Mouse (Mus musculus): ENCODE data around the gene Tada1. TPM values are rescaled to one million over a fixed set of nuclear protein-coding genes. Genes with fewer than 3 reads are reported as not detected.

Tada1 gene
- polyA plus RNA-seq, 1 experiment from 2014 or later: 53.6 TPM

GRCm38 (mm10) chr1:166360157-166360855, 18.6 kb upstream of the Tada1 start:
- 23% methylated on average over 14 of the region's 14 CpGs for WGBS
- no peak overlapping the region for H3K27ac ChIP-seq (replicated peaks)
- H3K9ac ChIP-seq: no peak overlapping the region
- H3K4me1 ChIP-seq: no peaks in the 10 kb centered on the region
- peak; percentile 63; the same call in 1 of the 2 replicates for ATAC-seq (ENCODE audit: insufficient number of reproducible peaks, low FRiP score, low TSS enrichment, low read depth)
- H3K4me3 ChIP-seq (replicated peaks): no peak overlapping the region
- H3K9me3 ChIP-seq (replicated peaks): no peaks in the 10 kb centered on the region
- no peaks in the 10 kb centered on the region for H3K36me3 ChIP-seq
- H3K4me2 ChIP-seq (replicated peaks): no peak overlapping the region
- no peaks in the 10 kb centered on the region for H3K27me3 ChIP-seq

DNA sequence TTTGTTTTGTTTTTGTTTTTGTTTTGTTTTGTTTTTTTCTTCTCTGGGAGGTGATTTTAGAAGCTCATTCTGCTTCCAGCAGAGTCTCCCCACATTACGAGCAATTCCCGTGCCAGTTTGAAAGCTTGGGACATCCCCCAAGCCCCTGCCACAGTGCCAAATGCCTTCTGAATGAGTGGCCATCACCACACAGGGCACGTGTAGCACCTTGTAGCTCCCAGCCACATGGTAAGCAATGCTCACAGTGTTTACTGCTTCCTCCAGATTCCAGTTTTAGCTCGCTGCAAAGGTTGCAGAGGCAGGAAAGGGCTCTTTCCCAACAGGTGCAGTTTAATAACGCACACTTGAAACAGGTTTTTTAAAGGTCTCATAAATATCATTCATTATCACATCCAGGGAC, 18.0 kb upstream of the Tada1 start:
- no peaks in the 10 kb centered on the region for H3K27me3 ChIP-seq
- WGBS: 70% methylated on average over 5 of the region's 5 CpGs
- no peak overlapping the region for H3K27ac ChIP-seq (replicated peaks)
- no peak overlapping the region for H3K4me2 ChIP-seq (replicated peaks)
- H3K9me3 ChIP-seq (replicated peaks): no peaks in the 10 kb centered on the region
- no peaks in the 10 kb centered on the region for H3K4me1 ChIP-seq
- H3K36me3 ChIP-seq: no peaks in the 10 kb centered on the region
- H3K4me3 ChIP-seq (replicated peaks): no peak overlapping the region
- no peak for ATAC-seq (ENCODE audit: insufficient number of reproducible peaks, low FRiP score, low TSS enrichment, low read depth)
- no peak overlapping the region for H3K9ac ChIP-seq

- Histone ChIP-seq H3K27ac (replicated peaks) (no peak overlapping the region), H3K27me3 (no peaks in the 10 kb centered on the region), H3K9me3 (replicated peaks) (no peaks in the 10 kb centered on the region), H3K4me1 (no peaks in the 10 kb centered on the region), H3K36me3 (no peaks in the 10 kb centered on the region), H3K4me2 (replicated peaks) (no peak overlapping the region), H3K9ac (no peak overlapping the region), H3K4me3 (replicated peaks) (no peak overlapping the region)
- no peak for ATAC-seq (ENCODE audit: insufficient number of reproducible peaks, low FRiP score, low TSS enrichment, low read depth)
- 63% methylated on average over 3 of the region's 3 CpGs for WGBS
Observed at GRCm38 (mm10) chr1:166361842-166362241, 17.1 kb upstream of the Tada1 start.

- no peak overlapping the region for H3K9ac ChIP-seq
- 52% methylated on average over 3 of the region's 3 CpGs for WGBS
- no peak overlapping the region for H3K4me2 ChIP-seq (replicated peaks)
- no peak overlapping the region for H3K4me3 ChIP-seq (replicated peaks)
- H3K4me1 ChIP-seq: no peaks in the 10 kb centered on the region
- no peaks in the 10 kb centered on the region for H3K9me3 ChIP-seq (replicated peaks)
- no peaks in the 10 kb centered on the region for H3K36me3 ChIP-seq
- H3K27ac ChIP-seq (replicated peaks): no peak overlapping the region
- no peak for ATAC-seq (ENCODE audit: insufficient number of reproducible peaks, low FRiP score, low TSS enrichment, low read depth)
- H3K27me3 ChIP-seq: no peaks in the 10 kb centered on the region
Observed at GRCm38 (mm10) chr1:166362659-166363058, 16.2 kb upstream of the Tada1 start.

- H3K27ac ChIP-seq (replicated peaks): no peak overlapping the region
- no peak overlapping the region for H3K4me2 ChIP-seq (replicated peaks)
- no peaks in the 10 kb centered on the region for H3K36me3 ChIP-seq
- no peak overlapping the region for H3K9ac ChIP-seq
- H3K4me3 ChIP-seq (replicated peaks): no peak overlapping the region
- no peak for ATAC-seq (ENCODE audit: insufficient number of reproducible peaks, low FRiP score, low TSS enrichment, low read depth)
- H3K9me3 ChIP-seq (replicated peaks): no peaks in the 10 kb centered on the region
- H3K27me3 ChIP-seq: no peaks in the 10 kb centered on the region
- H3K4me1 ChIP-seq: no peaks in the 10 kb centered on the region
Observed at GRCm38 (mm10) chr1:166363122-166363521, 15.8 kb upstream of the Tada1 start.

DNA sequence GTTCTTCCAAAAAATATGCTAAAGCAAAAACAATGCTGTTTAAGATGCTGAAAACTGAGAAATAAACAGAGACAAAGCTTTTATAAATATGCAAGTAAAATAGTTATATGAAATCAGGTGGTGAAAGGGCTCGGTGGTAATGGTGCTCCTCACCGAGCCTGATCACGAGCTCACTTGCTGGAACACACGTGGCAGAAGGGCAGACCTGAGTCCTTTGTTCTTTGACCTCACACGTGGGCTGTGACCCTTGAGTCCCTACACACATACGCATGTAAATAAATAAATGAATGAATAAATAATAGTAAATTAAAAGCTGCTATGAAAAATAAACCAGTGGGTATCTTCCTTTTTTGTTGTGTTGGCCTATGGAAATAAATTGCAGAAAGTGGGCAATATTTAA, 1.7 kb upstream of the Tada1 start:
- Histone ChIP-seq H3K27me3 (no peaks in the 10 kb centered on the region), H3K4me1 (peaks cover 18% of the 10 kb centered on the region), H3K9ac (no peak overlapping the region), H3K9me3 (replicated peaks) (no peaks in the 10 kb centered on the region), H3K36me3 (no peaks in the 10 kb centered on the region), H3K4me2 (replicated peaks) (no peak overlapping the region), H3K27ac (replicated peaks) (no peak overlapping the region), H3K4me3 (replicated peaks) (no peak overlapping the region)
- no peak for ATAC-seq (ENCODE audit: insufficient number of reproducible peaks, low FRiP score, low TSS enrichment, low read depth)
- WGBS: 77% methylated on average over 6 of the region's 6 CpGs

DNA sequence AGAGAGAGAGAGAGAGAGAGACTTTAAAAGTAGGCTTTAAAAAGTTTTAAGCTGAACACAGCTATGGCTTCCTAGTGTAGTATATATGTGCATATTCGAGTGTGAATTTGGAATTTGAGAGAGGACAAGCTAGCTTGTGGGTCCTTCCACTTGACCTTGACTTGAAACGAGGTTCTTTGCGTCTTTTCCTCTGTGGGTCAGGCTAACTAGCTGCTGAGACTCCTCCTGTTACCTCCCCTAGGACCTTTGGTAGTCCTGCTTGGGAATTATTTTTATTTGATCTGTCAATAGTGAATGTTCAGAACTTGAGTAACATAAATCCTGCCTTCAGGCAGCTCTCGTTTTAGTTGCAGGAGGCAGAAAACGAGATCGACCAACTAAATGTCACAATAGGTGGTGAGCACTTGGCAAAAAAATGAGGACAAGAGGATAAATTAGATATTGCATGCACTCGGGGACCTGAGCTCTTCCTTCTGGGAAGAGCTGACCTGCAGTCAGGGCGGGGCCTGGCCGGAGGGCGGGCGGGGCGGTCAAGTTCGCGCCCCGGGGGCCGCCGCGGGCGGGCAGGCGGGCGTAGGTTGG, 375 bp upstream of the Tada1 start:
- H3K36me3 ChIP-seq: peaks cover 6% of the 10 kb centered on the region
- peaks cover 18% of the 10 kb centered on the region for H3K4me1 ChIP-seq
- peak overlapping the region; percentile 72 for H3K4me2 ChIP-seq (replicated peaks)
- H3K27ac ChIP-seq (replicated peaks): peak overlapping the region; percentile 85
- H3K9ac ChIP-seq: peak overlapping the region; percentile 65
- peak overlapping the region; percentile 64 for H3K4me3 ChIP-seq (replicated peaks)
- no peaks in the 10 kb centered on the region for H3K27me3 ChIP-seq
- WGBS: 5% methylated on average over 21 of the region's 21 CpGs
- ATAC-seq (ENCODE audit: insufficient number of reproducible peaks, low FRiP score, low TSS enrichment, low read depth): no peak
- no peaks in the 10 kb centered on the region for H3K9me3 ChIP-seq (replicated peaks)

DNA sequence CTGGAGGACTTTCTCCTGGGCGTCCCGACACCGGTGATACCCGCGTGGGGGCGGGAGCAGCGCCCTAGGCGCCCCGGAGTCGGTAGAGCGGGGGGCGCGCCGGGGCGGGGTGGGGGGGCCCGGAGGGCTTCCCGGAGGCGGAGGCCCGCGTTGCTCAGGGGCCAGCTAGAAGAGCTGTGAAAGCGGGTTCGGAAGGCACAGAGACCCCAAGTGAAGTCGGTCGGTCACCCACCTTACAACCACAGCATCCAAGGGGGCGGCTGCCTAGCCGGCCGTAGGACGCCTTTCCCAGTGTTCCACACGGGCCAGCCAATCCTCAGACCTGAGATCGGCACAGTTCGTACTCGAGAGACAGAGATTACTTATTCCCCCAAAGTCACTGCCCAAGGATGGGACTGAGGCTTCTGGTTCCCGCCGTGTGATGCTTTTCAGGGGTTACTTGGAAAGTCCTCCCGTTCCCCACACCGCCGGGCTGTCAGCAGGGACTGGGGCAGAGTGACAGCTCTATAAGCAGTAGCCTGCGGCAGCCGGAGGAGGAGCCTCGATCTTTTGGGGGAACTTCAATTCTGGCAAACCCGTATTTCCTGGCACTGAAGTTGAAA, 834 bp downstream of the Tada1 start:
- peak overlapping the region; percentile 79 for H3K9ac ChIP-seq
- ATAC-seq (ENCODE audit: insufficient number of reproducible peaks, low FRiP score, low TSS enrichment, low read depth): peak; percentile 6; the same call in 1 of the 2 replicates
- peaks cover 16% of the 10 kb centered on the region for H3K36me3 ChIP-seq
- H3K4me2 ChIP-seq (replicated peaks): peak overlapping the region; percentile 72
- no peaks in the 10 kb centered on the region for H3K27me3 ChIP-seq
- WGBS: under 1% methylated on average over 39 of the region's 41 CpGs
- peak overlapping the region; percentile 88 for H3K27ac ChIP-seq (replicated peaks)
- peaks cover 18% of the 10 kb centered on the region for H3K4me1 ChIP-seq
- peak overlapping the region; percentile 64 for H3K4me3 ChIP-seq (replicated peaks)
- no peaks in the 10 kb centered on the region for H3K9me3 ChIP-seq (replicated peaks)

GRCm38 (mm10) chr1:166381336-166381735, 2.4 kb downstream of the Tada1 start:
- Histone ChIP-seq H3K9ac (no peak overlapping the region), H3K4me1 (peaks cover 18% of the 10 kb centered on the region), H3K36me3 (peaks cover 31% of the 10 kb centered on the region), H3K27ac (replicated peaks) (no peak overlapping the region), H3K9me3 (replicated peaks) (no peaks in the 10 kb centered on the region), H3K27me3 (no peaks in the 10 kb centered on the region), H3K4me2 (replicated peaks) (peak overlapping the region; percentile 72; the same call in 1 of the 2 replicates), H3K4me3 (replicated peaks) (no peak overlapping the region)
- WGBS: 83% methylated on average over 10 of the region's 10 CpGs
- no peak for ATAC-seq (ENCODE audit: insufficient number of reproducible peaks, low FRiP score, low TSS enrichment, low read depth)

DNA sequence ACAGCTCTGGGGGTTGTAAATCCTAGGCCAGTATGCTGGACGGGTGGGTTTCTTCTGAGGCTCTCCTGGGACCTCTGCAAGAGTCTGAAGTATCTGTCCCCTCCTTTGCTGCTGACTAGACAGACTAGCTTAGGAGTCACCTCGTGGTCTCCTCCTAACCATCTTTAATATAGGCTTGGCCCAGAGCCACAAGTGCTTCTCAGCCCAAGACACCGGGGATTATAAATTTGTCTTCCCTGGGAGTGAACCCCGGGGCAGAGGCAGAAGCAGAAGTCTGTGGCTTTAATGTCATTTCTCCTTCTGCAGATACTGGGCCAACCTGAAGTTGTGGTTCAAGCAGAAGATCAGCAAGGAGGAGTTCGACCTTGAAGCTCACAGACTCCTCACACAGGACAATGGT, 2.9 kb downstream of the Tada1 start:
- no peak overlapping the region for H3K9ac ChIP-seq
- H3K9me3 ChIP-seq (replicated peaks): no peaks in the 10 kb centered on the region
- 56% methylated on average over 5 of the region's 5 CpGs for WGBS
- peaks cover 35% of the 10 kb centered on the region for H3K36me3 ChIP-seq
- H3K4me3 ChIP-seq (replicated peaks): no peak overlapping the region
- no peak overlapping the region for H3K27ac ChIP-seq (replicated peaks)
- H3K4me2 ChIP-seq (replicated peaks): no peak overlapping the region
- no peak for ATAC-seq (ENCODE audit: insufficient number of reproducible peaks, low FRiP score, low TSS enrichment, low read depth)
- no peaks in the 10 kb centered on the region for H3K27me3 ChIP-seq
- peaks cover 18% of the 10 kb centered on the region for H3K4me1 ChIP-seq

GRCm38 (mm10) chr1:166382626-166383025, 3.7 kb downstream of the Tada1 start:
- Histone ChIP-seq H3K4me3 (replicated peaks) (no peak overlapping the region), H3K36me3 (peaks cover 43% of the 10 kb centered on the region), H3K4me2 (replicated peaks) (no peak overlapping the region), H3K27ac (replicated peaks) (no peak overlapping the region), H3K4me1 (peaks cover 18% of the 10 kb centered on the region), H3K9ac (no peak overlapping the region), H3K9me3 (replicated peaks) (no peaks in the 10 kb centered on the region), H3K27me3 (no peaks in the 10 kb centered on the region)
- no peak for ATAC-seq (ENCODE audit: insufficient number of reproducible peaks, low FRiP score, low TSS enrichment, low read depth)
- WGBS: 86% methylated on average over 4 of the region's 4 CpGs

Data from embryonic facial prominence, embryonic 15.5 days (tissue).